Mouse (Mus musculus) frontal cortex, postnatal 10 days (tissue): ENCODE results near the gene Cers6.
A peak's percentile ranks its signal among the peaks of the same experiment; 100 is the strongest.

Experiments
- DNase-seq, 2 experiments: peaks; one replicate each; pipeline ENCODE4 v3.0.0; 2022; ENCODE audit warnings: low spot score in 2 of 2, mixed read lengths in 1 of 2

Gene Cers6

DNA sequence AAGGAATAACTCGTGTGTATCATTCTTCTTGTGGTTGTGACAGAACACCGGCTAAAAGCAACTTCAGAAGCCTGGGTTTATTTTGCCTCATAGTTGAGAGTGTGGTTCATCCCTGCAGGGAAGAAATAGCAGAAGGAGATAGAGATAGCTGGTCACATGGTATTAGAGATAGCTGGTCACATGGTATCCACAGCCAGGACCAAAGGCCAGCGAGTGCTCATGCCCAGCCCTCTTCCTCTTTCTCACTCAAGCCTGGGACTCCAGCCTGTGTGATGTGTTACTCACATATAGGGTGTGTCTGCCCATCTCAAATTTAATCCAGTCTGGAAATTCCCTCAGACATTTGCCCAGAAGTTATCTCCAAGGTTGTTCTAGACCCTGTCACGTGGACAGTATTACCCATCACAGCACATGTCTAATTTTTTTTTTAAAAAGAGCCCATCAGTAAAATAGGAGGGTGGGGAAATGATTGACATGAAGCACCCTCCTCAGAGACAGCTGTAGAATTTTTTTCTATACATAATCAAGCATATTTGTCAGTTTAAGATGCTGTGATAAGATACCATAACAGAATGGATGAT is 17.9 kb downstream of the Cers6 start:
- DNase-seq = no peak

DNA sequence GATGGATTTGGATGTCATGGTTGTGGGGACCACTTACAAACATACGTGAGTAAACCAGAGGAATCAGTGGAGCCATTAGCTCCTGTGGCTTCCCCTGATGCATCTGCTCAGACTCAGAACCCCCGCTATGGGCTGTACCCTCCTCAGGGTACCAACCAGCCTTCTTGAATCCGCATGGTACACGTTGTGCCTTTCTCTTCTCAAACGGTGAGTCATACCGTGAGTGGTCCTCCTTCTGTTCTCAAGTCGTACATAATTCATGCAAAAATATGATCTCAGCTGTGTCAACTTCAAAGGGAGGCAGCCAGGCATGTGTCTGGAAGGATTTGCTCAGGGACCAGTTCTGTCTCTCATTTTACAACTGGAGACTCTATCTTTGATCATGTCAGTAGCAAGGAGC is 23.3 kb downstream of the Cers6 start:
- DNase-seq = peak in 1 of 2 experiments; percentile 63

DNA sequence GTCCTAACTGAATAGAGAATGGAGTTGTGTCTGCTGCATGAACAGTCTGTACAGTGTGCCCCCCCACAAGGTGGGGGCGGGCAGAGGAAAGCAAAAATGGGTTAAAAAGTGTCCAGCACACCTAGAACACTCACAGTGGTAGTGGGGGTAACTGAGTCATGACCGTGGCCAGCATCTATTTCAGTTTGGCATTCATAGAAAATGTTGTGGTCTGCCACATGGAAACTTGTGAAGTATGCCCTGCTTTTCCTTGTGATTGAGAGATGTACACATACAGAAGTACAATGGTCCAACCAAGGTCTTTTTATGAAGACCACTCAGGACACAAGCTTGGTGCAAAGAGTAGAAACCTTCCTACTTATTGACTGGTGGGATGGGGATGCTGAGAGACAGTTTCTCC is 24.0 kb downstream of the Cers6 start:
- DNase-seq = no peak

DNA sequence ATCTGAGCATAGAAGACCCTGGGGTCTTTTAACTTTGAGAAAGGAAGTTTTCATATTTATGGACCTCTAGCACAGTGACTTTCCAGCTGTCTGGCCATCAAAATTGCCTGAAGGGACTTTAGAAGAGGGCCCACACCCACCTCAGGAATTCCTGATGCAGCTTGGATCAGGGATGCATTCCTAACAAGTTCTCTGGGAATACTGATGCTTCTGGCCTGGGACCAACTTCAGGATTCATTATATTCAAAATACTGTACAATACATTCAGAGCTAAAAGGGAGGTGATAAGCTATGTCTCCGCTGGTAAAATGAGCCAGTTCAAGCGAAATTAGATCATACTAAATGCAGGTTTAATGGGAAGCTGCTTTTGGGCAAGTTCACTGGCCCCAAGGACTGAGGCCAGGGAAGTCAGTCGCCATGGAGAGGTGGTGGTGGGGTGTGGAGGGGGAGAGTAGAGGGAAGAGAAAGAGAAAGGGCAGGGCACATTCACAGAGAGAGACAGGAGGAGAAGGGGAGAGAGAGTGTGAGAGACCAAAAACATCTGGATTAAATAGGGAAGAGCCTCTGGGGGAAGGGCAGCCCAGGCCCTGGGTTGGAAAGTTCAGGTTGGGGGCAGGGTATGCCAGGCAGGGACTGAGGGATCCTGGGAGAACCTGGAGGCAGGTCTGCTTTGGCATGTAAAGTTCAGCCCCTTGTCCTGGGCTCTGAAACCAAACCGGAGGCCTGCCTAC is 24.7 kb downstream of the Cers6 start:
- DNase-seq = no peak

DNA sequence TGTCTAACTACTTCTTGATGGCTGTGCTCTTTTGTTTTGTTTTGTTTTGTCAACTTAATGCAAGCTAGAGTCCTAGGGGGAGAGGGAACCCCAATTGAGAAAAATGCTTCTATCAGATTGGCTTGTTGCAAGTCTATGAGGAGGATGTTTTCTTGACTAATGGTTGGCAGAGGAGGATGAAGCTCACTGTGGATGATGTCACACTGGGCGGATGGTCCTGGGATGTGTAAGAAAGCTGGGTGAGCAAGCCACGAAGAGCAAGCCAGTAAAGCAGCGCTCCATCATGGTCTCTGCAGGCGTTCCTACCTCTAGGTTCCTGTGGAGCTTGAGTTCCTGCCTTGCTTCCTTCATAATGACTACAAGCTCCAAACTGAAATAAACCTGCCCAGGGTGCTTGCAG is 25.4 kb downstream of the Cers6 start:
- no peak for DNase-seq

DNA sequence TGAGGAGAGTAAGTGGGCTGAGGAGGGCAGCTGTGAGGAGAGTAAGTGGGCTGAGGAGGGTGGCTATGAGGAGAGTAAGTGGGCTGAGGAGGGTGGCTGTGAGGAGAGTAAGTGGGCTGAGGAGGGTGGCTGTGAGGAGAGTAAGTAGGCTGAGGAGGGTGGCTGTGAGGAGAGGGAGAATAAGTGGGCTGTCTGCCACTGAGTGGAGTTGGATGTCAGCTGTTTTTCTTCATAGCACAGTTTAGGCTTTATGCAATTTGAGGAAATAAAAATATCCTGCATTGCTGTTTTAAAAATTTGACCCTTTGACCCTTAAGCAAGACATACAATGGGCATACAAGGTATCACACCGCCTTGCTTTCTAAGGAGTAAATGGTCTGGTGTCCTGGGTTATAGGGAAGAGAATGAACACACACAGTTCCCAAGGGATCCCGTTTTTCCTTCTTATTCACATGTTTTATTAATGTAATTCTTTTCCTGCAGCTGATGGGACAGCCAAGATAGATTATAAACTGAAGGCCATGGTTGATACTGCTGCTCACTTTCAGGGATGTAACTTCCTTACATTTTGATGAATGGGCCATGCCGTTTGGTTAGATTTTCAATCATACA is 27.0 kb downstream of the Cers6 start:
- DNase-seq = no peak

DNA sequence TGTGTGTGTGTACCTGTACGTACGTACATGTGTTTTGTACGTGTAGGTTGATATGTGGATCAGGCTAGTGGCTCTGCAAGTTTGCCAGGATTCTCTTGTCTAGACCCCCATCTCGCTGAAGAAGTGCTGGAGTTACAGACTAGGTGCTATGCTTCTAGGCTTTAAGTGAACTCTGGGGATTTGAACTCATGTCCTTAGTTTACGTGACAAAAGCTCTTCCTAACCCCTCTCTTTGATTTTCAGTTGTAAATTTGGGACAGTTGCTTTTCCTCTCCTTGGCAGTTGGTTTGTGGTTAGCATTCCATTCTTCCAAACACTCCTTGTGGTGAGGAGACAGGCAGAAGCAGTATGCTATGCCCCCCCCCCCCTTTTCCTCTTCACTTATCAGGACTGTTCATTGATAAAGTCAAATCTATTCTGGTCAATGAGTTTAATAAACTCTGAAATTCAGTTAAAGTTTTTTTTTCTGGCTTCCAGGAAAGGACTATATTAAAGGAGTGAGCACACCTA is 28.5 kb downstream of the Cers6 start:
- no peak for DNase-seq

DNA sequence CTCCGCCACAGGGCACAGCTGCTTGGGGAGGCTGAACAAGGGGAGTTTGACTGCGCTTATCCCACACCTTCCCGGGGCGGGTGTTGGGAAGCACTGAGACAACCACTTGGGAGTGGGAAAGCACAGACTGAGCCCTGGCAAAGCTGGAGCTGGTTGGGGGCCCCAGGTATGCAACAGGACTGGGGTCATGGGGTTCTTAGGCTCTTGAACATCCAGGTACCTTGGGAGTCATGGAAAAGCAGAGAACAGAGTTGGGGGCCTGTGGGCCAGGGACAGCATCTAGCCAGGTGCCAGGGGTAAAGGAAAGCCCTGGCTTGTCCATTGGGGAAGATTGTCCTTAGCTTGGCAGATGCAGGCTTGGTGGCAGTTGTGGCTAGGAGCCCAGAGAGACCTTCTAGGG is 31.2 kb downstream of the Cers6 start:
- no peak for DNase-seq

DNA sequence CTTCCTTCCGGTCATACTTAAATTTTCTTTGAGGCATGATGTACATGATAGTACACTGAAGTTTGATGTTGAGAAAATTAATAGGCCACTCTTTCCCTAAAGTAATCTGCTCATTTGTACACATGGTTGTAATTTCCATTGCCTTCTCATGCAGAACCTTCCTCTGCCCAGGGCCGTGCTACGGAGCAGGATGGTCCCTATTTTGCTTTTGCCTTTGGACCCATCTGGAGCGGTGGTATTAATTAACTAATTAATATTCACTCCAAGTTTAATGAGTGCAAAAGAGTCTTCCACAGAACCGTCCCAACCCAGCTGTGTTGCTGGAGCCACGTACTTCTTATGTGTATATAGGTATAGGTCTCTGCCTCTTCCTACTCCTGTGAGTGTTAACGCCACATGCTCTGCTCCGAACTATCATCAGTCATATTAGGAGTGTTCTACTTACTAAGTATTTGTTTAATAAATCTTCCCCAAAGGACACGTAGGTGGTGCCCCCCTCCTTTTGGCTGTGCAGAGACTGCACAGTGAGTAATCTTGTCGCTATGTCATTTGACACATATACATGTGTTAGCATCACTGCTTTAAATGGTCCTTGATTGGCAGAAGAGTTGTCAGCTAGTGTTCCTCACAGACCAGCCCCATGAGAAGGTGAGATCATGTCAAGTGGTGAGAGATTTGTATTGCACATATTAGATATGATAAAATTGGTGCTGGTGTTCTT is 34.0 kb downstream of the Cers6 start:
- no peak for DNase-seq

DNA sequence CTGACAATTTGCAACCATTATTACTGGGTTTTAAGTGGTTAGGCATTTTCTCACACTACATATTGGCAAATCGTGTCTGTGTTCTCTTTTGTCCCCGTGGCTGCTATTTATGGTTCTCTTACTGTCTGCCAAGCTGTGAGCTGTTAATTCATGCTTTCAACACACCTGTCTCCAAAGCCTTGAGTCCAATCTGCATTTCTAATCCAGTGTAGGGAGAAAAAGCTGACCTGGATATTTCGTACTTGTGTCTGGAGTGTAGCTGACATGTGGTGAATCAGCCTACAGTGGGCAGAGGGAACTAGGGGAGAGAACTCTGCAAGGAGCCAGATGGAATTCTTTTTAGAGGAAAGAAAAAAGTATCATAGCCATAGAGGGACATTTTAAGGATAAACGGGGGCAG is 35.0 kb downstream of the Cers6 start:
- peak in 1 of 2 experiments; percentile 55 for DNase-seq

DNA sequence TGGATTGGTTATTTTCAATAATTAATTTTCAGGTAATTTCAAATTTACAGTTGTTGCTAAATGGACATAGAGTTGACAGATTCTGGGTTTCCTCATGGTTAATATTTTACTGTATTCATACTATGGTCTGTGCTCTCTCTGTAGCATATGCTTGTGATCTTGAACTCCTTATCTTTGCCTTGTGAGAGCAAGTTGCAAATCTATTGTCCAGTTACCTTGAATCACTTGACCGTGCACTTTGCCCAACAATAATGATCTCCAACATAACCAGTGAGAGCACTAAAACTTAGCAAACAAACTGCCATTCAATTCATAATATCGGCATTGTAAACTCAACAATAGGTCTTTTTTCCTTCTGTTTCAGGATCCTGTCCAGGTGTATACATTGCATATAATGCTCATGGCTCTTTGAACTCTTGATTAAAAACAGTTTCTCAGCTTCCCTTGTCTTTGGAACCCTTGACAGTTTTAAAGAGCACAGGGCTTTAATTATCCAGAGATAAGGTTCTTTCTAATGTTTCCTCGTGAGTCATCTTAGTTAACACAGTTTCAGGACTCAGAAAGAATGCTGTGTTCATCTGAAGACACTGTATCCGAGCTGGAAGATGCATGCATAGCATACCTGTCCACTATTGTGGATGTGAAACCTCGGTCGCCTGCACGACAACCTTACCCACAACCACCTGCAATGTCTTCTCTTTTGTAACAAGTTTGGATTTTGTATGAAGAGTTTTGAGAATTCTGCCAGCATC is 38.7 kb downstream of the Cers6 start:
- DNase-seq = no peak

DNA sequence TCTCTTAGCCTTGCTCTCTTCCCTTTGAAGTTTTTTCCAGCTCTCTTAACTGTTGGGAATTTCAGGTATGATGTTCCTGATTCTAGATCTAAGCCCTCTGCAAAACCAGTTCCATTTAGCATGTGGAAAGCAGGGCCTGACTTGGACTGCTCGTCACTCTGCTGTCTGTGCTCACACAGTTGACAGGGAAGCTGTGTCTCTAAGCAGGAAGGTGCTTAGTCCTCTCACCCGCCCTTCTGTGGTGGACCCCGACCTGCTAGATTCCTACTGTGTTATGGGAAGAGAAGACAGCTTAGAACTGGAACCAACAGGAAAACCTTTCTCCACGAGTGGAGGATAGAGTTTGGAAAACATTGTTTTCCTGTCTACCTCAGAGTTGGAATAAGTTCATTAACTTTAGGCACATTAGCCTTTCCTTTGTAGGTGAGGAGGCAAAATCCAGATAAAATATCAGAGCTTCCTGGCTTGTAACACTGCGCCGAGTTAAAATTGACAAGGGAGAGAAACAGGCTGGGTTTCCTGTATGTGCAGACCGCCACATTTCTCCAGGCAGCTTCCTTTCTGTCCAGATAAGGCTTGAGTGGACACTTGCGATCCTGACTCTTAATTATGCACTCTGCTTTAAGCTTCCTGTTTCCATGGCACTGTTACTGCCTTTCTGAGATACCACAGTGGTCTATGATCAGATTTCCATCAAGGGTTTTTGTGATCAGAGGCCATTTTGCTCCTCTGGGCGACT is 39.6 kb downstream of the Cers6 start:
- no peak for DNase-seq

DNA sequence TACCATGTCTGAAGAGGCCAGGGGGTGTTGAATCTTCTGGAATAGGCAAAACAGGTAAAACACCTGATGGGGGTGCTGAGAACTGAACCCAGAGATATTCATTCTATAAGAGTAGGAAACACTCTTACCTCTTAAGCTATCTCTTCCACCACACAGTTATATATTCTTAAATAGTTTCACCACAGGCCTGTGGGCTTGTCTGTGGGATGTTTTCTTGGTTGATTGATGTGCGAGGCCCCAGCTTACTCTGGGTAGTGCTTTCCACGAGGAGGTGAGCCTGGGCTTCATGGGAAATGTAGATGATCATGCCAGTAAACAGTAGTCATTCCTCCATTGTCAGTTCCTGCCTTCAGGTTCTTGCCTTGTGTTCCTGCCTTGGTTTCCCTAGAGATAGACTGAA is 40.5 kb downstream of the Cers6 start:
- DNase-seq = no peak

DNA sequence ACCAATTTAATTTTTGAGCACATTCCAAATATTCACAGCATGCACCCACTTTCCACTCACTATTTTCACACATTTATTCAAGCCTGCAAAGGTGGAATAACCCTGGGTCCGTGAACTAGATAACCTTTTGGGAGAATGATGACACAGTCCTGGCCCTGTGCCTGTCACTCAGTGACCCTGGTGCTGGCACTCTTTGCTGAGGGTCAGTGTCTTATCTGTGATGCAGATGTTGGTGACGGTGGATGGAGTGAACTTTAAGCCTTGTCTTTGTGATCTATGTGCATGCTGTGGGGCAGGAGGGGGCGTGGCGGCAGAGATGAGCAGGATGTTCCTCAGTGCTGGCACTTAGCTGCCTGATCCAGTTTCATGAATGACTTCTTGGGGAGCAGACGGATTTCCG is 41.3 kb downstream of the Cers6 start:
- DNase-seq = no peak

DNA sequence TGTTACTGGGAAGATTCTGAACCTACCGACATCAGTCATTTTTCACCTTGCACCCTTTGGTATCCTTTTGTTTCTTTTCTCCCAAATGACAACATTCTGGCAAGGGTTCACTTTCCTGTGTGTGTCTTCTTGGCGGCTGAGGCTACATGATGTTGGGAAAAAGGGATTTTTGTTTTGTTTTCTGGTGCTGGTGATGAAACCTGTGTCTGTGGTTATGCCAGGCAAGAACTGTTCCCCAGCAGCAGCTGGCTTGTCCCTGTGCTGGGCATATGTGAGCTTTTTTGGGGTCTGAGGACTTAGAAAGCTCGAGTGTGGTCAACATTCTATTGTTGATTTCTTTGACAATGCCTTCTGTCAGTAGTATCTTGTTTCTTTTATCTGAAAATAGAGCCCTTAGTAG is 45.7 kb downstream of the Cers6 start:
- DNase-seq = no peak

DNA sequence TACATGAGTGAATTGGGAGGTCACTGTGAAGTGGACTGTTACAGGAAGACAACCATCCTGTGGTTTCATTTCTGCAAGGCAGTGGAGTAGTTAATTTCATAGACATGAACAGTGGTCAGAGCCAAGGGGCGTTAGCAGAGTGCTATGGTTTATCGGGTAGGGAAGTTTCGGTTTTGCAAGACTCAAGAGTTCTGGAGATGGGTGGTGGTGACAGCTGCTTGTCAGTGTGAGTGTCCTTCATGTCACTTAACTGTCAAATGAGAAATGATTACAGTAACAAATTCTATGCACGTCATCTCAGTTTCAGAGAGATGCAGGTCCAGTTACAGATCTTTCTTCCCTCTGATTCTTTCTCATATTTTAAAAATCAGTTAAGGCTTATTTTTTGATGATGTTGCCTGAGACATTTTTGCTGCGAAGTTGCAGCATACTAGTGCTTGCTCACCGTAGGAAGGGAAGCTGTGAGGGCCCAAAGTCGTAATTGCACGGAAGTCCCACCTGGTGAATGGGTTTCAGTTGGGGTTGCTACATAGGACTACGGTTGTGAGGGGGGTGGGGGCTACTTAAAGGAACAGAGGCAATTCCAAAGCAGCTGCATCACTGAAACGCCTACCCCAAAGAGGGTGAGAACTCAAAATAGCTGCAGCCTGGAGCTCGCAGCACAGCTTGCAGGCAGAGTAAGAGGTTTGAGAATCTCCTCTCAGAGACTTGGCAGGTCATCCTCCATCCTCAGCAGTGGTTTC is 46.7 kb downstream of the Cers6 start:
- no peak for DNase-seq

DNA sequence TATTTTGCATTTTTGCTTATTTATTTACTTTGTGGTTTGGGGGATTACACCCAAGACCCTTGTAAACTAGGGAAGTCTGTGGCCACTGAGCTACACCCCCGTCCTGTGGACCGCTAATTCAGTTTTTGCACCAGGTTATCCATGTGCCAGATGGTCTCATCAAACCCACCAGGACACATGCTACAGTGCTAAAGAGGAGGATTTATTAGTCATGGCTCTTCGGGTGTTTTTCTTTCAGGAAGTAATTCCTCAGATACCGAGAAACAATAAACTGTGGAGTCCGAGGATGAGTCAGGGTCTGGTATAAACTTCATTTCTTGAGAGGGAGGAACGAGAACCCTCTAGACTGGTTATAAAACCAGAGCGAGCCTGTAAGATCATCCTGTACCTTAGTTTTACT is 49.5 kb downstream of the Cers6 start:
- DNase-seq = no peak

DNA sequence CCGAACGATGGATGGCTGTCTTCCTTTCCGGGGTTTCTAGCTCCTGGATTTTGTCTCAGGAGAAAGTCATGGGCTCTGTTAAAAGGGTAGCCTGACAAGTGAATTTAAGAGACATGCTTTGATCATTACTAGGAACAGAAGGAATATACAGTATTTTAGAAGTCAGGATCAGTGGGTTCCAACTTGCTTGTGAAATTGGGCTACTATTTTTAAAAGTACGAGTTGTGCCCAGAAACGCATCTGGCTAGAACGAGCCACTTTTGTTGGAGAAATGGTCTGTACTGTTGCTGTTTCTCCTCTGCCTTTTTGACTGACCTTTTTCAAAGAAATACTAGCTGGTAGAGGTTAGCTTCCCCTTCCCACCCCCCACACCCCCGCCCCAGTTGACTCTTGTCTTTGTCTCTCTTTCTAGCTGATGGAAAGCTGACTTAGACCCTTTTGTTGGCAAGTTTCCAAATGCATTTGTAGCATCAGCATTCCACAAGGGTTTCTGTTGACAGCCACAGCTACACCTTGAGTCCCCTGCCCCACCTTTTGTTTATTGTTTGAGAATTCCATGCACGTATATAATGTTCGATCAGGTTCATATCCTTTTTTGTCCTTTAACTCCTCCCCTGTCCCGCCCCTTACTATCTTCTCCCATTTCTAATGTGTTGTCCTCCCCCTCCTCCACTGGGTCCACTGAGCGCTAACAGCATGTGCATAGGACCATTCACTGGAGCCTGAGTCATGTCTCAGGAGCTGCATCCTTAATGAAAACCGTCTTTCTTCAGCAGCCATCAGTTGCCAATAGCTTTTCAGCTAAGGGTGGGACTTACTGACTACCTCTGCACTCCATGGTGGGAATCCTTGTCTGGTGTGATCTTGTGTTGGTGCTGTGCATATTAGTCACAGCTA is 50.6 kb downstream of the Cers6 start:
- DNase-seq = no peak

DNA sequence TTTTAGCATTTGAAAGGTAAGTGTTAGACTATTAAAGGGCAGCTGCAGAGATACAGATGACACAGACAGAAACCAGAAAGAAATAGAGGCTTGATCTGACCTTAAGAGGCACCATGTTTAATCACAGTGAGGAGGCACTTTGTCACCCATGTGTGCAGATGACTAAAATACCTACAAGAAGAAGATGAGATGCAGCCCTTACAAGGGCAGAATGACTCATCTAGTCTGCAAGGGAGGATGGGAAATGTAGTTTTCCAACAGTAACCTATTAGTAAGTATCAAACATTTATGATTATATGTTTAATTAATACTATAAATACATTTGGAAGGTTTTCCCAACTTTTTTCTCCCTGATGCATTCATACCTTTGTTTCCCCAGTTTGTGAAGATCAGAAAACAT is 54.5 kb downstream of the Cers6 start:
- DNase-seq = no peak
